Mouse (Mus musculus) adrenal gland, postnatal 14 days (tissue): Measurements from ENCODE around the gene Car10. TPM values are rescaled to one million over a fixed set of nuclear protein-coding genes. Genes with fewer than 3 reads are reported as not detected.
A peak's percentile ranks its signal among the peaks of the same experiment; 100 is the strongest.
"Not testable (repeated sequence)": the region's sequence is repeated elsewhere in the genome, so short reads cannot be mapped to it uniquely, and the experiment has no call there.

Experiments used
- DNase-seq: peaks from one replicate; pipeline ENCODE4 v3.0.0; 2021; ENCODE audit warnings: mixed read lengths
- total RNA-seq: library from RNA; stranded (reverse); gene quantifications from 2 replicates; pipeline ENCODE4 v1.2.3, GENCODE M21; 2021

Car10 gene
- total RNA-seq, 1 experiment from 2014 or later, result 0.37 TPM

DNA sequence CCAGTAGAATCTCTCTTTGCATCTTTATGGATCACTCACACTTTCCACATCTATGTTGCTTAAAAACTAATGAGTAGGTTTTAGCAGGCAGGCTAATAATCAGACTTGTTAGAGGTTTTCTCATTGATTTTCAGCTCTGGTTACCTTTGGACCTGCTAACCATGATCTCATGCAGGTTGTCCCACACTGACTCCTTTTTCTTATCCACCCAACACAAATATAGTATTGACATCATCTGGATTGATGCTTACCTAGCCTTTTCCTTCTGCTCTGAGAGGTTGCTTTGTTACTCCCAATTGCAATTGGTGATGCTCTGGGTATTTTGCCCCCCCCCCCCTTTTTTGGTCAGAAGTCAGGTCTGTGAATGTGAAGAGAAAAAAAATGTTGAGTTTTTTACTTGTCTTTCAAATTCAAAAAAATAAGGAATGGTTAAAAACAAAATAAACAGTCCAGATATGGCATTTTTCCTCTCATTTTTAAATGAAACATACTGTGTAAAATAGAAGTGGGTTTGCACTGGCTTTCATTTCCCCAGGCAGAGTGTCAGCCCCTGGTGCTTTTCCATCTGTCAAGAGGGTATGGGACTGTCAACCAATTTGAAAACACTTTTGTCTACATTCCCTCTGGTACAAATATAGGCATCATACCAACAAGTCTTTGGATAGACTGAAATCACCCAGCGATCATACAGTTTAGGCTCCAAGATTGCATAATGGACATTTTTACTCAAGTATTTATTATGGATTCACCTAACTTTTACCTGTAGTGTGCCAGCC lies 75.9 kb downstream of the Car10 start:
- DNase-seq, result no peak

DNA sequence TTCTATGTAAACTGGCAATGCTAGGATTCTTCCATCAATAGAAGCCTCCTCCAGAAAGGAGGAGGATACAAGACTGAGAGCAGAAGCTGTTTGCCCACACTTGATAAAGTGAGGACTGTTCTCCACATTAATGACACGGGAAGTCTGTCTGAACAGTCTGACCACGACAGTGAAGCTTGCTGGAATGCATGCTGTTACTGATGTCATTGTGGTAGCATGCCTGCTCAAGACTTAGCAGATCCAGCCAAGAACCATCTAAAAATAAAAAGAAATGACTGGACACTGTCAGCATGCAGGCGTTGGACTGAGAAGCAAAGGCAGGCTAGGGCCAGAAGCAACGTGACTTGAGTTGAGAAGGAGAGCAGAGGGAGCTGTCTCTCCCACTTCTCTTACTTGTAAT lies 87.6 kb downstream of the Car10 start:
- no peak for DNase-seq

DNA sequence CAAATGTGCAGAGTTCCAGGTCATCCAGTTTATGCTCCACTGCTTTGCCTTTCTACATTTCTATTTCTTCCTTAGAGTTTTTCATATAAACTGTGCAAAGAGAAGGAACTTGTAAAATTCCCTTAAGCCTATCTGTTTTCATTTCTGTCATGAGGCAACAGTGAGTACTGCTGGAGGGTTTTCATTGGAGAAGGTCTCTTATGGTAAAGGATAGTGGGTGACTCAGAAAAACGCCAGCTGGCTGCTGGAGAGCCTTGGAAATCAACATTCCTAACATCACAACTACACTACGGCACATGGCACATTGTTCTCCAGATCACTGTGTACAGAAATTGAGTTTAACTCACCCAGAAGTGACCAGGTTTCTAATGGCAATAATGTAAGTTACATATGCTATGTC lies 88.3 kb downstream of the Car10 start:
- no peak for DNase-seq

DNA sequence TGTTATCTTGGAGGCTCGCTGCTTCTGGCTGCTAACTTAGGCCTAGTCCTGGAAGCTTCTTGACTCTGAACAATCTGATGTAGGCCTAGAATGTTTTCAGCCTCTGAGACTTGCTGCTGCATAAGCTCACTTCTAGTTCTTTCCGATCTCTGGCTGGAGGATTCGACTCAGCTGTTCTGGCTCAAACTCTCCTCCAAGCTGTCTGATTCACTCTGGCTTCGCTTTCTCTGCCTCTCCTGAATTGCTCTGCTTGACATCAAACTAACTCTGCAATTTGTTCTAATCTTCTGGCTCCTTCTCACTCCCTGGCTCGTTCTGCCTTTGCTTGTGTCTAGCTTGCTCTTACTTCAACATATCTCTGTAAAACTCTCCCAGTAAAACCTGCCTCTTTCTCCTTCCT lies 90.8 kb downstream of the Car10 start:
- DNase-seq, result no peak

GRCm38 (mm10) chr11:93200046-93200445 lies 102.2 kb downstream of the Car10 start:
- DNase-seq, result no peak

GRCm38 (mm10) chr11:93217457-93217856 lies 119.6 kb downstream of the Car10 start:
- DNase-seq, result no peak

DNA sequence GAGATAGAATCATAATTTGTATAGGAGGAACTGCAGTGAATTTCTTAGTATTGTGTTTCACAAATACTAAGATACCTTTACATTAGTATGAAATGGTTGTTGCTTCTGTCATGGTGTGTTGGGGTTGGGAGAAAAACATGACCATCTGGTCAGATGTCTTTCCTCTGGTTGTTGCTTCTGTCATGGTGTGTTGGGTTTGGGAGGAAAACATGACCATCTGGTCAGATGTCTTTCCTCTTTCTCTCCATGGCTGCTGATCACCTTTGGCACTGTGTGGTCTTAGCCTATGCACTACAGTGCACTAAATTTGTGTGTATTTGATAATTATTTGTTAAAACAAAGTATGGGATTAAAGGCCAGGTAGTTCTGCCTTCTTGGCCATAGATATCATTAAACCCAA lies 132.2 kb downstream of the Car10 start:
- DNase-seq, result no peak

DNA sequence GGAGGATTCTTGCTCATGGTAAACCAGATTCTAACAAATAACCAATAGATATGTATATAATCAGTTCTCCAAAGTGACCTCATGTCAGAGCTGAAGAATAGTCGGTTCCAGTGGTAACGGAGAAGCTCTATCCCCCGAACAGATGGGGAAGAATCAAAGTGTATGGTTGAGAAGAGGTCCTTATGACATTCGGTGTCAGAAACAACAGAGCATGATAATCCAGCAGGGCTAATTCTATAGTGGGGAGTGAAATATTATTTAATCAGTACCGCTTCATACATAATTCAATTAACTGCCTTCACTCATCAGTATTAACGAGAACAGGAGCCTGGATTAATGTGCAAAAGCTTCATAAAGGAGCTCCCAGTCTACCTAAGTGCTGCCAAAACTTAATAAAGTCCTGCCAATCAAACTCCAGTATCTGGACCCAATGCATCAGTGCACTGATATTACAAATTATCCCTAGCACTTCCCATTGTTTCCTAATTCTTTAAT lies 152.0 kb downstream of the Car10 start:
- no peak for DNase-seq

DNA sequence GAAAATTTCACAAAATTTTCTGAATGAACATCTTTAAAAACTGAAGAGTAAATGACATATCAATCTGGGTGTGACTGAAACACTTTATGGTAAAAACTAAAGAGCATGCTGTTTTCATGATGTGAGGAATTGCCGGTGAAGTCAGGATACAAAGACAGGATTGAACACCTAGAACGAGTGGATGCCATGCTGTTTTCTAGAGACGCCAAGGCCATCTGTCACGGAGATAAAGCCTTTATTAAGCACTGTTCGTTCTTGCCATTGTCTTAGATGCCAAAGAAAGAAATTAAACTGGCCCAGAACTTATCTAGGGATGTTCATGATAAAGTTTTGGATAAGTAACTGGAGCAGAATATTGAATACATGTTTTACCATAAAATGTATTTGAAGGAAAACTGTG lies 153.9 kb downstream of the Car10 start:
- no peak for DNase-seq

DNA sequence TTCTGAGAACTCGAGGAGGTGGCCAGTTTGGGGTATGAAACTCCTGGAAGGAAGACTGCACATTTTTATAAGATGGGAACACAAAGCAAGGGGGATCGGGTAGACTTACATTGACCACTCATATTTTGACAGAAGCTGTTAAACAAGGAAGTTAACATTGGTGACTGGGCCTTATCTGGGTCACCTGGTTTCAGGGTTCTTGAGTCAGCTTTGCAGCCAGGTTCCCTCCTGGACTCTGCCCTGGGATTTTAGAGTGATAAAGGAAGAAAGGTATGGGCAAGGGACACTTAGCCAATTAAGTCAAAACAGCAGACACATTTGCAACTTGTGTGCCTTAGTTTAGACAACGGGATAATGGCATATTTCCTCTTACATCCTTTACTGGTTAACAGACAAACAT lies 166.2 kb downstream of the Car10 start:
- DNase-seq, result no peak

- no peak for DNase-seq
These were observed 174.2 kb downstream of the Car10 start for GRCm38 (mm10) chr11:93272016-93272415.

DNA sequence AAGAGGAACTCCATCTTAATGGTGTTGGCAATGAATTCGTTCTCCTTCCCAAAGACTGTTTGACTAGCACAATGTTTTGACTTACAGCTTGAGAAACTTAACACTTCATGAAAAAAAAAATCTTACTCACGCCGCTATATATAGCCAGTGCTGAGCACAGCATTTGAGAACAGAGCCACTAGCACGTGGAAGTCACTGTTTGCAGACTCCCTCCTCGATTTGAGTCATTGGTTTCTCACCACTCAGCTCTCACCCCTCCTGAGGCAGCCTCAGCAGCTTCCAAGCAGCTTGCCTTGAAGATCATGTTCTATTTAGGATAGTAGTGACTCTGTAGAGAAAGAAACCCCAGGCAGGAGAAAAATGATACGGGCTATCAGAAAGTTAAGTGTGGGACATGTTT lies 176.1 kb downstream of the Car10 start:
- DNase-seq, result no peak

GRCm38 (mm10) chr11:93293661-93294060 lies 195.8 kb downstream of the Car10 start:
- DNase-seq, result no peak

- DNase-seq, result no peak
These were observed 212.2 kb downstream of the Car10 start for GRCm38 (mm10) chr11:93309981-93310380.

- DNase-seq, result no peak
These were observed 239.9 kb downstream of the Car10 start for GRCm38 (mm10) chr11:93337756-93338155.

GRCm38 (mm10) chr11:93343961-93344360 lies 246.1 kb downstream of the Car10 start:
- no peak for DNase-seq

- no peak for DNase-seq
These were observed 247.0 kb downstream of the Car10 start for GRCm38 (mm10) chr11:93344869-93345268.

- peak; percentile 6 for DNase-seq
These were observed 263.7 kb downstream of the Car10 start for GRCm38 (mm10) chr11:93361576-93361975.

GRCm38 (mm10) chr11:93364171-93364570 lies 266.3 kb downstream of the Car10 start:
- no peak for DNase-seq

GRCm38 (mm10) chr11:93367244-93367643 lies 269.4 kb downstream of the Car10 start:
- DNase-seq, result no peak

GRCm38 (mm10) chr11:93367740-93368139 lies 269.9 kb downstream of the Car10 start:
- DNase-seq, result no peak

GRCm38 (mm10) chr11:93373697-93374354 lies 276.0 kb downstream of the Car10 start:
- no peak for DNase-seq

- DNase-seq, result no peak
These were observed 293.3 kb downstream of the Car10 start for GRCm38 (mm10) chr11:93391159-93391558.

GRCm38 (mm10) chr11:93393371-93393770 lies 295.5 kb downstream of the Car10 start:
- DNase-seq, result not testable (repeated sequence)
